Mouse (Mus musculus) A20 (cell line): Measurements from ENCODE around the gene Siae.

Experiments
- DNase-seq: peaks from one replicate; pipeline ENCODE4 v3.0.0-alpha.2; 2011; ENCODE audit warnings: low read depth, low spot score

Siae gene

DNA sequence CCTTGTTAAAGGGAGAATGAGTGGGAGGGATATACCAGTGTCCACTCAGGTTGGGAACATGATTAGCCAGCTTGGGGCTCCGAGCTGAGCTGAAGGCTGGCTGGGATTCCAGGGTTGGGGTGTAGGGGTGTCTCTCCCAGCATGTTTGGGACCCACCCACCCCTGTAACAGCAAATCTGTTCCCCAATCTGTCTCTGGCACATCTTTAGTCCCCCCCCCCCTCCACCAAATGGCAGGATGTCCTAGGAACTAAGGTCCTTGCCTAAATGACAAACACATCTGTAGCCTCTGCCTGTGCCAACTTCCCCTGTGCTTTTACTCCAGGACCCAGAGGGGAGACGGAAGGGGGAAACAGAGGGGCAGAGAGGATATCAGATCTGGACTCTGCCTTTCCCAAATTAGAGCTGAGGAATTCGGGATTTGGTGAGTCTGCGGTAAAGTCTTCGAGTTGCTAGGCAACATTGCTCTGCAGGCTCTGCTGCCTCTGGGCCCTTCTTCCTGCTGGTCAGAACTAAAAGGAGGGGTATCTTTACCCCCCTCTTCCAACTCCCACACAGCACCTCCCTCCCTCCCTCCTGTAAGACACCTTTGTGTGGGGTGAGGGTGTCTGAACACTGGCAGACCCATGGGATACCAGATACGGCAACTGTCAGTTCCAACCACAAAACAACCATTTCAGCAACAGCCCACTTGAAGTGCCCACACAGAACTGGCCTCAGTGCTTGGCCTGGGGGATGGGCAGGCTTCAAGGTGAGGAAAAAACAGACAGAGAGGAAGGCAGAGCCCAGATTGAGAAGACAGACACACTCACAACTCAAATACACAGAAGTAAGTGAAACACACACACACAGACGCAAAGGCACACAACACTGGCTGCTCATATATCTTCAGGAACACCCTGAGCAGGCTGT is at the start of gene Siae:
Gene Siae, plus strand, starts transcription at position 861 of the 911 bp plus-strand sequence.
- no peak for DNase-seq

DNA sequence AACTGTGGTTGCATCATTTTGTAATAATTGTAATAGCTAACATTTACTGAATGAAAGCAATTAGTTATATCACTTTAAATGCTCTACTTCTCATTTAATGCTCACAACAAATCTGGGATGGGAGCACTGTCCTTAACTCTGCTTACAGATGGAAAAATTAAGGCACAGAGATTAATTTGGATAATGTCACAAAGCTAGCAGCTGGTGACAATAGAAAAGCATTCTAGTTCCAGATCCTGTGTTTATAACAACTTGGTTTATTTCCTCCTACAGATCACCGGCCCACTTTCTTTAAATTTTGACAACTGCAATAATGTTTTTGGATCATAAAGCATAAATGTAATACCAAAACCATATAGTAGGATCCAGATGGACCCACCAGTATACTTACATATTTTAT is 49.5 kb upstream of the Siae start:
- no peak for DNase-seq

DNA sequence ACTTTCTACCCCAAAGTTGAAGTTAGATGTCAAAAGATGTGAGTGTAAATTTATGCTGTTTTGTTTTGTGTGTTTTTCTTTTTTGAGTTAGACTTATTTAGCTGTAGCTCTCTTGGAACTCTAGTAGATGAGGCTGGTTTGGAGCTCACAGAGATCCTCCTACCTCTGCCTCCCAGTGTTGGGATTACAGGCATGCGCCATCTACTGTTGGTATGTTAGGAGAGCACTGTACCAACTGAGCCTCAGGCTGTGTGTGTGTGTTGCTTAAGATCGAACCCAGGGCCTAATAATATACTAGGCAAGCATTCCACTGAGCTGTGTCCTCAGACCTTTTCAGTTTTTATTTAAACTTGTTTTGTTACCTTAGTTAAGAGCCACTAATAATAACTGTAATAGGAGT is 43.4 kb upstream of the Siae start:
- peak; percentile 26 for DNase-seq

DNA sequence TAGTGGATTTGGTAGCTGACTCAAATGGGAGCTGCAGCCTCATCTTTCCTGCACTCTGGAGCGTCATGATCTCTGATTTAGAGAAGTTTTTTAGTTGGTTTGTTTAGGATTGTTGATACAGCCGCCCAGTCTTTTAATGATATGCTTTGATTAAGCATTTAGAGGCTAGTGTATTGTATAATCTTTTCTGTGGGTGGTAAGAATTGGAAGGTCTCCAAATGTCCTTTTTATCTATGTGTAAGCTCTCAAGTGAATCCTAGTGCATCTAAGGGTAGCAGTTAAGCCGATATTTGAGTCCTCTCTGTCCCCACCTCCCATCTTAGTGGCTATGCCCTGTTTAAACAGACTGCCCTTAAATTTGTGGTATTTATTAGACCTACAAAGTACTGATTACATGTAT is 41.0 kb upstream of the Siae start:
- no peak for DNase-seq

DNA sequence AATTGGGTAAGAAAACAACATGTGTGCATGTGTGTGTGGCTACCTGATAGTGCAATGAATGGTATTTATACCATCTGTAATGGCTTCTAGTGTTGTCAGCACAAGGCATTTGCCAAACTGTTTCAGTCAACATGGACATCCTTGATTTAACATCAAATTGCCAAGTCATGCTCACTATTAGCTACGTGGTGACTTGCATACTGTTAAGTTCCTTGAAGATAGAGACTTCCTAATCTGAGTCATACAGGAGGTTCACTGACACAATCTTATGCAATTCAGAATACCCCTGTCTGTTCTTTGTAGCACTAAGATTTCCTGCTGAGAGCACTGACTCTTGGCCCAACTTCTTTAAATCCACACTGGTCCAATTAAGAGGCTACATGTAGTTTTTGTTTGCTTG is 38.0 kb upstream of the Siae start:
- peak; percentile 29 for DNase-seq

DNA sequence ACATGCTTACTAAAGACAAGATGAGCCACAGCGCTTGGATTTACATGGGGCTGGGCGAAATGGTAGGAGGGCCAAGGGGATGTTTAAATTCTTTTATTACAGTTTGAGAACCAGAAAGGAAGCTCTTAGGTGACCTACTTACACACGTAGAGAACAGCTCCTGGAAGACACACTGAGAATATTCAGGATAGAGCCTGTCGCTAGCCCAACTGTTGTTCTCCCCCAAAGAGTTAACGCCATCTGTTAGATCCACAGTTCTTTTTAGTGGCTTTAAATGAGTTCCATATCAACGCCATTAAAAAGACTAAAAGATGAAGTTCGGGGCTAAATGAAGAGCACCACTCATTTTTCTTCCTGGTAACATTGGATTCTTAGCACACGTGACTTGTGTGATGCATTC is 36.5 kb upstream of the Siae start:
- DNase-seq: no peak

DNA sequence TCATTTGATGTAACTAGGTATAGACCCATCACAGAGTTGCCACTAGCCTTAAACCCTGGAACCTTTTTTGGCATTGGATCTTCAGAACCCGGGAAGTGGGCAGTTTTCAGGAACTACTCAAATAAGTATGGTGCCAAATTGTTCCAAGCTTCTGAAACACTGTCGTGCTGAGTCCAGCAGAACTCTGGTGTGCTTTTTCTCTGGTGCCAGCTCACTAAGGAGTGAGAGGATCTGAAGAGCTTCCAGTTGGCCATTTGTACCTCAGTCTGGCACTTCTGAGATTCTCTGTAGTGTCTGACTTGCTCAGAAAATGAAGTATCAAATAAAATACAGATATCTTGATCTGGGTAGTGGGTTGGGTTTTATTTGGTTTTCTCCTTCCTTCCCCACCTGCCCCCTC is 35.5 kb upstream of the Siae start:
- no peak for DNase-seq

DNA sequence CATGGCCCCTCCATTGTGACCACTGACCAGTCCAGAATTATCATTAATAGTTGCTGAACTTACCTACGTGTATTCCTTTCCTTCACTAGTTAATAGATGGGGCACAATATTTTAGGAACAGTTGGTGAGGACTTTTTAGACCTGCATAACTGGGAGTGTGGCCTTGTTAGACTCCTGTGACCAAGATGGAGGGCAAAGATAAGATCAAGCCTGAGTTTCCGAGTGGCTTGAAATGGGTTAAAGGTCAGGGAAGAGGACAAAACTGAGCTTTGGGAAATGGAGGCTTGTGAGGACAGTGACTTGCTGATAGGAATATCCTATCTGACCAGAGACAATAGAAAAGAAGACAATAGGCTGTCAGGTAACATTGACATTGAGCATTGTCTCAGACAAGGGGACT is 30.0 kb upstream of the Siae start:
- DNase-seq: no peak

DNA sequence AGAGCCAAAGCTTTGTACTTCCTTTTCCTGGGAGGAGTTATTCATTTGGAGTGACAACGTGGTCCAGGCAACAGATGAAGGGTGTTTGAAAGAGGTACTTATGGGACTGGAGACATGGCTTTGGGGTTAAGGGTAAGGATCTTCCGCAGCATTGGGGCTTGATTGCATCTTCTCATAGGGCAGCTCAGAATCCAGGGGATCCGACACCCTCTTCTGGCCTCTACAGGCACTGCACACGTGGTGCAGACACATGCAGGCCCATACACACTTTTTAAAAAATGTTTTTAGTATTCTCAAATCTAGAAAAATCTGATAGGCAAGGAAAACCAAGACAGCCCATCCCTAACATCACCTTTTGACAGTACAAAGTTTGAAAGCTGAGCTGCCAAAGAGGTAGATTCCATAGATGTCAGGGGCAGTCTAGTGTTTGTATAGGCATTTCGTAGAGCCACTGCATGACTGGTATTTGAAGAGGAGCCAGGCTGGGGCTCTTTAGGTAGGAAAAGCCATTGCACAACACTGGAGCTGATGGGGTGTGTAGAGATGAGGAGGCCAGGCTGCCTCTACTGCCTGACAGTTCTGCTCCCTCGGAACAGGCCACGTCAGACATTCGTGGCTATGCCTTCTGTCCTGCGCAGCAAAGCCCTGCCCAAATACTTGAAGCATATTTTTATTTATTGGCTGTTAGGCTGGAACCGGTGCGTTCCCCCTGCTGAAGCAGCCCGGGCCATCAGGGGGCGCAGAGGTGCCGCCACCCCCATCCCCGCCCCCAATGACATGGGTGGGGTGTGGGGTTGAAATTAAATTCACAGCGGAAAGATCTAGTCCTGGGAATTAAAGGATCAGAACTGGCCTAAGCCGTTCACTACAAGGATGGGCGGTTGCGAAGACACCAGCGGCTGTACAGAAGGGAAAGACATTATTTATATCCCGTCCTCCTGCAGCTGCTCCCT is 28.8 kb upstream of the Siae start:
- DNase-seq: no peak

DNA sequence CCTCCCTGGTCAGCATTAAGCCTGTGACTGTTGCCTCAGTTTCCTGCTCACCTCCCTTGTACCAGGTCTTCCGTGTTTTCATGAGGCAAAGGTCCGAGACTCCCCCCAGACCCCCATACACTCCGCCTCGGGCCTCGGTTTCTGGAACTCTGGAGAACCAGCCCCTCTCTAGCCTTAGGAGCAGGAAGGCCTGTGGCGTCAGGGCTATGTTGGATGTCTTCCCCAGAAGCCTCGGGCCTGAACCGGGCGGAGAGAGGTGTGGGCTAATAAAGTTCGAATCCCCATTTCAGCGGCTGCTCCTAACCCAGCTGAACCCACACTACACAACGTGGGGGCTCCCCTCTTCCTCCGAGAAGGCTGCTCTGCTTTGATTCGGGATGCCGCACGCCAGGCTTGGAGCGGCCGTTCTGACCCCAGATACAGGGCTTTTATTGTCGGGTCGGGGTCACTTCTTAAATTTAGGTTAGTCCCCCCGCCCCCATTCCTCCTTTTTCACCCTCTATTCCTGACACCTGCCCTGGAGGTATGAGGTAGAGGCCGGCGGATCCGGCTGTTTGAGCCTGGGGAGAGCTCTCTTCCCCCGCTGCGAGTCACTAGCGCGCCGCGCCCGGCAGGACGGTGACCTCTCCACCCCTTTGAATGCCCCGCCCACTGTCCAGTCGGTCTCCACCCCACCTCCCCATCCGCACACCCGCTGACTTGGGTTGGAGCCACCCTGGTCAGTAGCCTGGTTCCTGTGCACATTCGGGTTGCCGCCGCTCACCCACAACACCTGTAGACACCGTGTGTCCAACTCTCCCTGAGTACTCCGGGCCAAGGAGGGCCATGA is 27.9 kb upstream of the Siae start, which contains the start of gene Esam:
Gene Esam, plus strand, starts transcription at position 683 of the 829 bp plus-strand sequence.
- DNase-seq: no peak

DNA sequence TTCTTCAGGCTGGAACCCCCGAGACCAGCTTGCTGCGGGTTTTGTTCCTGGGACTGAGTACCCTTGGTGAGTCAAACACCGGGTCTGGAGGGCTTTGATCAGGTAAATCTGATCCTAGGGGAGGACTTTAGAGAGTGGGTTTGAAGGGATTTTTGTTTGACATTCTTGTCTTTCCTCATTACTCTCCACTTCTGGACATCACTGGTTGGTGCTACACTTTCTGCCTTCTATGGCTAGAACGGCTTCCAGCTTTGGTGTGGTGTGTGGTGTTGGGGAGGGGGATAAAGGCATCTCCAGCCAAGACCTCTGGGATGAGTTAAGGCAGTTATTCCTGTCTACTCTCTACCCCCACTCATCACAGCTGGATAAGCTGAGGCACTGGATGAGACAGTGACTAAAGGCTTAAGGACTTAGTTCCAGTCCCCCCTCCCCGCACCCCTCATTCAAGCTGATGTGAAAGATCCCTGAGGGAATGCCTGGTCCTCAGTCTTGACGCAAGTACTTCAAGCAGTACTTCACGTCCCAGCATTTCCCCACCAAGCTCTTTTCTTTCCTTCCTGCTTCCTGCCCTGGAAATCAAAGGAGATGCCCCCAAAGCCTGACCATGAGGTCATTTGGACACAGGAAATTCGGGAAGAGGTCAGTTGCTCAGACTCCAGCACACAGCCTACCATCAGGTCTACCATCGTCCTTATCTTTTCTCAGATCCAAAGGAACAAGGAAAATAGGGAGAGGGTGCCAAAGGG is 27.1 kb upstream of the Siae start:
- no peak for DNase-seq

DNA sequence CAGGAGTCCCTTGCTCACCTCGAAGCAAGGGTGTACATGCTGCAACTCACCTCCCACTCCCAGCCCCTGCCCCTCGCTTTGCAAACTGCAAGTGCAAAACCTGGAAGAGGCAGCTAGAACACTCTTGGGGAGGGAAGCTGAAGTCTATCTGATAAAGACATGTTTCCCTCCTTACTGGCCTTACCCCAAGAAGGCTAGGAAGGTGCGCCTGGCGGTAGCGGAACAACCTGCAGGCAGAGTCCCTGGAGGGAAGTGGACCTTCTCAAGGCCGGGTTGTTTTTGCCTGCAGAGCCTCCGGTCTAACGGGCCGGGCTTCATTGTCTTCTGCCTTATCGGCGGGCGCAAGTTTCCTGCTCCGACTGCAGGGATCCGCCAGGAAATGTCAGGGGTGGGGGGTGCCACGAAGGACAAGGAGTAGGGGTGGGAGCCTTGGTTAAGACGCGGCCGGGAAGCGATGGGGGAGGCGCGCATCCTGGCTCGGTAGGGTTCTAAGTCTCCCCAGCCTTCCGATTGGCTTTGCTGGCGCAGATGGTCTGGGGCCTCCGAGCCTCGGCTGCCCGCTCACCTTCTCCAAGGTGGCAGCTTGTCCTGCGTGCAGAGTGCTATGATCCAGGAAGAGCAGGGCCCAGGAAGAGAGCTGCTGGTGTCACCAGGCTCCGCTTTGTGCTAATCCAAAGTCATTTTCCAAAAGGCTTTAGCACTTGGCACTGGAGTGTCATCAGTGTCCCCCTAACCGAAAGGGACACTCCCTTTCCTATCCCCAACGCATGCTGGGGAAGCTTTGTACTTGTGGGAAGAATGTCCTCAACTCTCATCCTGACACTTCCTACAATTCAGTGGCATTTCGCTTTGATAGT is 25.2 kb upstream of the Siae start:
- DNase-seq: no peak

DNA sequence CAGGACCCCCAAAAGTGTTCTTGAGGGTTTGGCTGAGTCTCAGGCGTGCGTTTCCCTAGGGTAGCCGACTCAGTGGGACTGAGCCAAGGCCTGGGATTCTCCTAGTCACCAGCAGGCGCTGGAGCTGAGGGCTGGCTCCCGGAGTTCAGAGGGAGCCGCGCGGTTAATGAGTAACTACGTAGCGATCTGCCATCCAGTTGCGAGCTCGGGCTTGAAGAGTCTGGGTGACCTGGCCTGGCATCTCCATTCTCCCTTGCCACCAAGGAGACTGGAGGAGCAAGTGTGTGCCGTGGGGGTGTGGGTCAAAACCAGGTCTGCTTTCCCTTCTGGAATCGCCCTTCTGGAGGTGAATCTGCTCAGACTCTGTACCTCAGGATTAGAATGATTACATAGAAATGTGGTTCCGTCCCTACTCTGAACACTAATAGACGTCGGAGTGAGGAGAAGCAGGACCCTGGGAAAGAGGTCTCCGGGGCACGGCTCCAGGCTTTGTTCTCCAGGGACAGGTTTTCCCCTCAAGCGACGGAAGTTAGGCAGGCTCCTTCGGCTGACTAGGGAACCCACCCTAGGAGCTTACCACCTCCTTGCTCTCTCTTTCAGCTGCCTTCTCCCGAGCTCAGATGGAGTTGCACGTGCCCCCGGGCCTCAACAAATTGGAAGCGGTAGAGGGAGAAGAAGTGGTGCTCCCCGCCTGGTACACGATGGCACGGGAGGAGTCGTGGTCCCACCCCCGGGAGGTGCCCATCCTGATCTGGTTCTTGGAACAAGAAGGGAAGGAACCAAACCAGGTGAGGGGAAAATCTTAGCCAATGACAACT is 24.4 kb upstream of the Siae start:
- no peak for DNase-seq

DNA sequence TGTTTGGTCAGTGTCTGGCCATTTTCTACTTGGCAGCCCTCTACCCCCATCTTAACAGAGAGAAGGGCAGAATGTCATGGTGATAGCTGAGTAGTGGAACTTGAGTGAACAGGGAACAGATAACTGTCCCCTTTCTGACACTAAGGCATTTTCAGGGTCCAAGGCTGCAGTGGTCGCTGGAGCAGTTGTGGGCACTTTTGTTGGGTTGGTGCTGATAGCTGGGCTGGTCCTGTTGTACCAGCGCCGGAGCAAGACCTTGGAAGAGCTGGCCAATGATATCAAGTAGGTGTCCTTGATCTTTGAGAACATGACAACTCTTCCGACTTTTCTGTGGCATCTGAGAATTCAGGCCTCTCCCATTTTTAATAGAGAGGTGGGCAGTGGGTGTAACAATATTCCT is 18.6 kb upstream of the Siae start:
- DNase-seq: no peak

DNA sequence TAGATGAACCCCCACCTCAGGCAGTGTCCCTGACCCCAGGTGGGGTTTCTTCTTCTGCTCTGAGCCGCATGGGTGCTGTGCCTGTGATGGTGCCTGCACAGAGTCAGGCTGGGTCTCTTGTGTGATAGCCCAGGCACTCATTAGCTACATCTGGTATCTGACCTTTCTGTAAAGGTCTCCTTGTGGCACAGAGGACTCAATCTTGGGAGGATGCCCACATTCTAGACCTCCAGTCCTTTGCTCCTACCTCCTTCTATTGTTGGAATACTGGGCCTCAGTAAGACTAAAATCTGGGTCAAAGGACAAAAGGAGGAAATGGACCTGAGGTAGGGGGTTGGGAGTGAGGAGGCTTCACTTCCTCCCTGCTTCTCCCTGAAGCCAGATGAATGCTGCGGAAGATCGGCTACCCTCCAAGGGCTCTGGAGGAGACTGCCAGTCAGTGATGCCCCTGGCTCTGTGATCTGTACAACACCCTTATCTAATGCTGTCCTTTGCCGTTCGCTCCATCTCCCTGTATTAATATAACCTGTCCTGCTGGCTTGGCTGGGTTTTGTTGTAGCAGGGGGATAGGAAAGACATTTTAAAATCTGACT is 17.7 kb upstream of the Siae start:
- DNase-seq: no peak

DNA sequence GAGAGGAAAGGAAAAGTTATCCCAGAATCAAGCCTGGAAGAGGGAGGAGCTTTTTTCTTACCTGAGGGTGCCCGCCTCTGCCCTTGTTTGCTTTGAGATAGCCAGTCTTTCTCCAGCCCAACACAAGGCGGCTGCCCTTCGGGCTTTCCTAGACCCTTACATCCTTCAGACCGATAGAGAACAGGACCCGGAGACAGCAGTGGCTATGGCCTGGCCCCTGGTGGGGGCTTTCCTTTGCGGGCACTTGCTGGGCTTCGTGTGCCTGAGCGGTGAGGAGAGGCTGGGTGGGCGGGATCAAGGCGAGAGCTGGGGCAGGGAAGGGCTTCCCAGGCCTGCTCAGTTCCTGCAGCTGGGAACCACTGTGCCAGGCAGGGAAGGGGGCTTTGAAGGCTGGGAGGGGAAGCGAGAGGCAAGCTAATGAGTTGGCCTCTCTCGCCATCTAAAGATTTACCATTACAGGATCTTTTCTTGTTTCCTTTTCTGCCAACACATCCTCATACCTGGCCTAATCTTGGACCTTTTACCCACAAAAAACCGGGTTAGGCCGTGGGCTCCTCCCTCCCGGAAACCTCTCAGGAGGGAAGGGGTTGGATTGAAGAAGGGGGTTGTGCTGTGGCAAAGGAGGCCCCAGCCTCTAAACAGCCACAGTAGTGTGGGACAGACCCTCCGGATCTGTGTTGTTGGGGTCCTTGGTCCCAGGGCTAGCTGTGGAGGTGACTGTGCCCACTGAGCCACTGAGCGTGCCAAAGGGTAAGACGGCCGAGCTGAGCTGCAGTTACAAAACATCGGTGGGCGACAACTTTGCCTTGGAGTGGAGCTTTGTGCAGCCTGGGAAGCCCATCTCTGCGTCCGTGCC is 16.1 kb upstream of the Siae start, which contains the start of gene Vsig2:
Gene Vsig2, plus strand, starts transcription at position 86 of the 856 bp plus-strand sequence.
- no peak for DNase-seq

DNA sequence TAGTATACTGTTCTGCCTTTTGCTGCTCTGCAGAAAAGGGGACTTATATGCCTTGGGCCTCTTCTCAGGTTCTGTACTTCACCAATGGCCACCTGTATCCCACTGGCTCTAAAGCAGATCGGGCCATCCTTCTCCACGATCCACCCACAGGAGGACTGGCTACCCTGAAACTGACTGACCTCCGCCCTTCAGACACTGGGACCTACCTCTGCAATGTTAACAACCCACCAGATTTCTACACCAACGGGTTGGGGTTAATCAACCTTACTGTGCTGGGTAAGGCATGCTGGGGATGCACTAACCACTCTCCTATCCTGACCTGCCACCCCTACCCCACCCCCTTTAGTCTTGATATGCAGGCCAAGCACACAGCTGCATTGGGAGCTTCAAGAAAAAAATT is 15.3 kb upstream of the Siae start:
- DNase-seq: no peak
